Mouse (Mus musculus): Measurements from ENCODE around the gene Sall2. TPM values are rescaled to one million over a fixed set of nuclear protein-coding genes. Genes with fewer than 3 reads are reported as not detected.
"Not testable (repeated sequence)": the region's sequence is repeated elsewhere in the genome, so short reads cannot be mapped to it uniquely, and the experiment has no call there.

The Sall2 gene
- total RNA-seq (2021): 10 to 100 TPM; 45.0 to 48.4 TPM
- long read RNA-seq, full-length matches to known transcripts: 11 of 47 reads
- long read RNA-seq, partial matches to known transcripts: 0 of 47 reads
- long read RNA-seq, other reads (novel, unspliced or antisense): 36 of 47 reads

- DNase-seq (ENCODE audit: low spot score in 2 of 2): no peak
Observed at GRCm38 (mm10) chr14:52327910-52328812, at the start of gene Sall2. Sall2 (minus strand) TSS chr14:52328762.

GRCm38 (mm10) chr14:52368741-52369140, 40.2 kb upstream of the Sall2 start:
- DNase-seq (ENCODE audit: low spot score in 2 of 2): peak in 1 of 2 experiments; percentile 21

- DNase-seq (ENCODE audit: low spot score in 2 of 2): no peak
Observed at GRCm38 (mm10) chr14:52356308-52356707, 27.7 kb upstream of the Sall2 start, which contains the start of gene Olfr1513. Olfr1513 (minus strand) TSS chr14:52356408.

- no peak for DNase-seq (ENCODE audit: low spot score in 2 of 2)
Observed at GRCm38 (mm10) chr14:52339512-52339852, 10.9 kb upstream of the Sall2 start.

GRCm38 (mm10) chr14:52338751-52339511, 10.4 kb upstream of the Sall2 start:
- peak; percentile 66 to 90 for DNase-seq (ENCODE audit: low spot score in 2 of 2)

- no peak for DNase-seq (ENCODE audit: low spot score in 2 of 2)
Observed at GRCm38 (mm10) chr14:52332171-52332570, 3.6 kb upstream of the Sall2 start.

GRCm38 (mm10) chr14:52331069-52331750, 2.6 kb upstream of the Sall2 start:
- no peak for DNase-seq (ENCODE audit: low spot score in 2 of 2)

GRCm38 (mm10) chr14:52327375-52327901, 1.1 kb downstream of the Sall2 start:
- DNase-seq (ENCODE audit: low spot score in 2 of 2): no peak

- DNase-seq (ENCODE audit: low spot score in 2 of 2): no peak
Observed at GRCm38 (mm10) chr14:52325890-52326289, 2.7 kb downstream of the Sall2 start.

GRCm38 (mm10) chr14:52319361-52319760, 9.2 kb downstream of the Sall2 start:
- DNase-seq (ENCODE audit: low spot score in 2 of 2): no peak

- DNase-seq (ENCODE audit: low spot score in 2 of 2): no peak
Observed at GRCm38 (mm10) chr14:52316441-52317225, 11.9 kb downstream of the Sall2 start.

- DNase-seq (ENCODE audit: low spot score in 2 of 2): peak; percentile 72
Observed at GRCm38 (mm10) chr14:52315792-52316440, 12.6 kb downstream of the Sall2 start.

- no peak for DNase-seq (ENCODE audit: low spot score in 2 of 2)
Observed at GRCm38 (mm10) chr14:52315283-52315780, 13.2 kb downstream of the Sall2 start.

- DNase-seq (ENCODE audit: low spot score in 2 of 2): no peak
Observed at GRCm38 (mm10) chr14:52314808-52315150, 13.8 kb downstream of the Sall2 start.

GRCm38 (mm10) chr14:52313931-52314807, 14.4 kb downstream of the Sall2 start:
- no peak for DNase-seq (ENCODE audit: low spot score in 2 of 2)

GRCm38 (mm10) chr14:52310906-52311305, 17.7 kb downstream of the Sall2 start:
- DNase-seq (ENCODE audit: low spot score in 2 of 2): peak in 1 of 2 experiments; percentile 44

GRCm38 (mm10) chr14:52310343-52310742, 18.2 kb downstream of the Sall2 start:
- not testable (repeated sequence) for DNase-seq (ENCODE audit: low spot score in 2 of 2)

- DNase-seq (ENCODE audit: low spot score in 2 of 2): no peak
Observed at GRCm38 (mm10) chr14:52306100-52306499, 22.5 kb downstream of the Sall2 start.
